Mouse (Mus musculus) ES-E14 (cell line): Measurements from ENCODE around the gene Myd88.

Experiments
- HCFC1 ChIP-seq: IDR thresholded peaks from 2 replicates; pipeline ENCODE4 v1.6.1; 2012; ENCODE audit warnings: low read length, inconsistent platforms, borderline replicate concordance; ENCODE audit not compliant: insufficient read depth
- ZC3H11A ChIP-seq: IDR thresholded peaks from 2 replicates; pipeline ENCODE4 v1.6.1; 2012; ENCODE audit warnings: low read depth, mild to moderate bottlenecking, inconsistent platforms, low read length, borderline replicate concordance
- ZNF384 ChIP-seq: IDR thresholded peaks from 2 replicates; pipeline ENCODE4 v1.6.1; 2012; ENCODE audit warnings: low read depth, low read length, inconsistent platforms

DNA sequence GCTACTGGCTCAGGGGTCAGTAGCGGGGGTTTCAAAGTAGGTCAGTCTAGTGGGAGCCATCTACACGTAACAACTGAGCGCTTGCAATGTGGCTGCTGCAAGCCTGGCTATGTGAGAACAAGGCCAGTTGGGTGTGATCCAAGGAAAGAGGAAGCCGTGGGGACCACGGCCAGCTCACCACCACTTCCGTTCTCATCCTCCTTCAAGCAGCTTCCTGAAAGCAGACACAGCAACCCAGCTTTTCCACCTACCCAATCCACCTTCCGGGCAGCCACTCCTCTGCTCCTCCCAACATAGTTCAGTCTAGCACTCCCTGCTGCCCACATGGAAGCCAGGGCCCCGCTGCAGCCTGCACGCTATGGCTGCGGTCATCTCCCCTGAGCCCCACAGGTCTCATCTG, 6.9 kb downstream of the Myd88 start:
- TF ChIP-seq HCFC1 (no peak), ZNF384 (no peak), ZC3H11A (no peak)
